Comparison of ENCODE assay signal across 23 mouse cellular contexts in genomic region chr13:46822200-46822599, GRCm38 (mm10).
"Had no signal": no experiment of that assay in that cellular context is flagged by ENCODE, and none has a peak within 500 bp of the region (broad histone marks: within the 10 kb centered on the region; RNA-seq: fewer than 3 reads in every experiment).

No protein-coding gene starts in this region.

- H3K4me1 ChIP-seq: liver, embryonic 15.5 days; lung, embryonic 15.5 days had no signal

- H3K9me3 ChIP-seq: limb, embryonic 10.5 days; liver, embryonic 12.5 days; liver, embryonic 15.5 days; lung, embryonic 15.5 days; neural tube, embryonic 12.5 days; stomach, embryonic 15.5 days had no signal

- ATAC-seq: liver, embryonic 12.5 days had no signal

- H3K4me3 ChIP-seq: layer of hippocampus, adult 2 months; limb, embryonic 10.5 days; limb, embryonic 13.5 days; liver, embryonic 12.5 days; liver, embryonic 15.5 days; lung, embryonic 15.5 days; neural tube, embryonic 12.5 days; neural tube, embryonic 15.5 days; stomach, embryonic 15.5 days had no signal

- H3K4me2 ChIP-seq: limb, embryonic 13.5 days; liver, embryonic 12.5 days; liver, embryonic 15.5 days; lung, embryonic 15.5 days; midbrain, embryonic 11.5 days; neural tube, embryonic 12.5 days; neural tube, embryonic 15.5 days; stomach, embryonic 15.5 days had no signal

- H3K27me3 ChIP-seq: limb, embryonic 13.5 days; liver, embryonic 12.5 days; liver, embryonic 15.5 days; lung, embryonic 15.5 days; neural tube, embryonic 12.5 days; neural tube, embryonic 15.5 days; stomach, embryonic 15.5 days had no signal

- H3K9ac ChIP-seq: limb, embryonic 13.5 days; liver, embryonic 12.5 days; liver, embryonic 15.5 days; lung, embryonic 15.5 days; neural tube, embryonic 12.5 days; neural tube, embryonic 15.5 days; stomach, embryonic 15.5 days had no signal

- H3K27ac ChIP-seq: layer of hippocampus, adult 2 months; limb, embryonic 10.5 days; limb, embryonic 13.5 days; liver, embryonic 12.5 days; liver, embryonic 15.5 days; lung, embryonic 15.5 days; neural tube, embryonic 12.5 days; neural tube, embryonic 15.5 days; stomach, embryonic 15.5 days had no signal

- DNase-seq: kidney, adult 18-20 months; kidney, adult 9 months; kidney, postnatal 14 days; layer of hippocampus, adult 9-11 months; liver; lung, adult 18-20 months; lung, postnatal 10 days; lung, postnatal 36 days; midbrain, embryonic 14.5 days; right cerebral cortex, adult 18-20 months; right cerebral cortex, postnatal 14 days; spleen, adult 18-20 months; thymus, postnatal 36 days had no signal
